Mouse (Mus musculus) midbrain, embryonic 11.5 days (tissue): ENCODE data around the gene Acmsd. TPM values are rescaled to one million over a fixed set of nuclear protein-coding genes. Genes with fewer than 3 reads are reported as not detected.

Experiments used
- ATAC-seq: fragments of 200-750 bp; cut with Nextera tagmentation; 2 replicates; pipeline ENCODE4 v1.8.0; 2017; ENCODE audit warnings: moderate TSS enrichment, moderate library complexity; ENCODE audit not compliant: low FRiP score
- DNase-seq: peaks from one replicate; pipeline ENCODE4 v3.0.0; 2015; ENCODE audit warnings: low spot score; ENCODE audit errors: missing footprints
- H3K27ac ChIP-seq: fragments of 300-500 bp; sonication (generic); 2 replicates; pipeline ENCODE4 v1.5.1; 2014; ENCODE audit warnings: low read depth, low read length
- H3K27me3 ChIP-seq: fragments of 300-500 bp; sonication (generic); 2 replicates; pipeline ENCODE4 v1.6.1; 2014; ENCODE audit warnings: mild to moderate bottlenecking, low read length, moderate library complexity, mixed read lengths; ENCODE audit not compliant: control insufficient read depth, insufficient read depth
- H3K36me3 ChIP-seq: fragments of 300-500 bp; sonication (generic); 2 replicates; pipeline ENCODE4 v1.6.1; 2014; ENCODE audit warnings: mild to moderate bottlenecking, low read length, moderate library complexity, mixed read lengths; ENCODE audit not compliant: control insufficient read depth, insufficient read depth
- H3K4me1 ChIP-seq: fragments of 300-500 bp; sonication (generic); 2 replicates; pipeline ENCODE4 v1.6.1; 2014; ENCODE audit warnings: low read length; ENCODE audit not compliant: control insufficient read depth, insufficient read depth
- H3K4me2 ChIP-seq: fragments of 300-500 bp; sonication (generic); 2 replicates; pipeline ENCODE4 v1.6.1; 2014; ENCODE audit warnings: mild to moderate bottlenecking, moderate library complexity
- H3K4me3 ChIP-seq: fragments of 300-500 bp; sonication (generic); 2 replicates; pipeline ENCODE4 v1.5.1; 2014; ENCODE audit warnings: low read depth, low read length
- H3K9ac ChIP-seq: fragments of 300-500 bp; sonication (generic); 2 replicates; pipeline ENCODE4 v1.6.1; 2014; ENCODE audit warnings: low read length
- H3K9me3 ChIP-seq: fragments of 300-500 bp; sonication (generic); 2 replicates; pipeline ENCODE4 v1.6.1; 2016; ENCODE audit warnings: low read length; ENCODE audit not compliant: control insufficient read depth
- WGBS: fragments of 180-500 bp; shearing (Covaris S2); extraction: QIAGEN DNeasy Blood & Tissue Kit; methylation state at CpG from one replicate; pipeline ENCODE4 v1.1.7; 2014; 5-methylcytosine and 5-hydroxymethylcytosine counted together
- polyA plus RNA-seq: library from polyadenylated mRNA; unstranded; fragments of >200 nt; fragmentation: Nextera tagmentation; extraction: Ambion mirVana; gene quantifications from 2 replicates; pipeline ENCODE4 v1.2.1, GENCODE M21; 2014

Gene Acmsd
- polyA plus RNA-seq, 1 experiment from 2014 or later, result 0.12 TPM

DNA sequence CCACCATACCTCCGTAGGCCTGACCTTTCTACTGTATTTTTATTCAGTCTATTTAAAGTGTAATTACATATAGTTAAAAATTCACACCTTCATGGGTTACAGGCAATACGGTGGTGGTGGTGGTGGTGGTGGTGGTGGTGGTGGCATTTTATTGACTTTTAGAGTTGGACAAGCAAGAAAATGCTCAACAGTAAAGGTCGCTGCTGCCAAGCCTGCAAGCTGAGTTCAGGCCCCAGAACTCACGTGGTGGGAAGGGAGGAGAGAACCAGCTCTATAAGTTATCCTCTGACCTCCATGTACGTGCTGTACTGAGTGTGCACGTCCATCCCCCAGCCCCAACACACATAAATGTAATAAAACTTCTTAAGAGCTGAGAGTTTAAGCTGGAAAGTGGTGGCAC, 87.2 kb downstream of the Acmsd start:
- WGBS, result 89% methylated on average over 6 of the region's 6 CpGs
- Histone ChIP-seq H3K9ac (no peak overlapping the region), H3K9me3 (no peaks in the 10 kb centered on the region), H3K4me1 (no peaks in the 10 kb centered on the region), H3K4me2 (no peak overlapping the region), H3K4me3 (no peak overlapping the region), H3K27me3 (no peaks in the 10 kb centered on the region), H3K27ac (no peak overlapping the region), H3K36me3 (no peaks in the 10 kb centered on the region)
- DNase-seq, result peak; percentile 72
- no peak for ATAC-seq

Other genes starting within 250 kb of the Acmsd start
- gene Tmem163, start 49.9 kb upstream of the Acmsd start, polyA plus RNA-seq, result 41.1 and 43.1 TPM in 2 replicates
- gene Ccnt2, start 44.8 kb downstream of the Acmsd start, polyA plus RNA-seq, result 89.6 and 94.7 TPM in 2 replicates
- gene Map3k19, start 125.6 kb downstream of the Acmsd start, polyA plus RNA-seq, result 0.10 TPM in 1 of 2 replicates, not detected in the other
- 14.1 and 15.5 TPM in 2 replicates for gene Rab3gap1, start 139.4 kb downstream of the Acmsd start, polyA plus RNA-seq